Mouse (Mus musculus) bone marrow, adult 2 months (tissue): Measurements from ENCODE around the gene Senp1.

Experiments used
- CTCF ChIP-seq: fragments of 200-500 bp; IDR thresholded peaks from 2 replicates; pipeline ENCODE4 v1.5.1; 2011; ENCODE audit warnings: low read length, control low read depth; ENCODE audit not compliant: control insufficient read depth, insufficient read depth
- POLR2A ChIP-seq: fragments of 200-500 bp; IDR thresholded peaks from 2 replicates; pipeline ENCODE4 v1.6.1; 2011; ENCODE audit warnings: low read depth, mild to moderate bottlenecking, control low read depth, low read length, borderline replicate concordance; ENCODE audit not compliant: control insufficient read depth

DNA sequence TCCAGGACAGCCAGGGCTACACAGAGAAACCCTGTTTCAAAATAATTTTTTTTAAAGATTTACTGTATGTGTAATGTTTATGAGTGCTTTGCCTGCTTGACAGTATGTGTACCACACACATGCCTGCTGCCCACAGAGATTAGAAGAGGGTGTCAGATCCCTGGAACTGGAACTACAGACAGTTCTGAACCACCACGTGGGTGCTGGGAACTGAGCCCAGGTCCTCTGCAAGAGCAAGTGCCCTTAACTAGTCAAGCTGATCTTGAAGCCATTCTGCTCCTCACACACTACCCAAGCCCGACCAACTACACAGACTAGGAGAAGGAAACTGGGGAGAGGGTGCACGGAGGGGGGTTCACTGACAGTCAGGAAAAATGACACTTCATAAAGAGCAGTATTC lies 39.9 kb upstream of the Senp1 start:
- TF ChIP-seq CTCF, result no peak
- TF ChIP-seq POLR2A, result no peak
